Mouse (Mus musculus) neural tube, embryonic 11.5 days (tissue): ENCODE measurements around the gene Pnrc2. TPM values are rescaled to one million over a fixed set of nuclear protein-coding genes. Genes with fewer than 3 reads are reported as not detected.
A peak's percentile ranks its signal among the peaks of the same experiment; 100 is the strongest.

Experiments used
- ATAC-seq: fragments of 200-750 bp; cut with Nextera tagmentation; 2 replicates; pipeline ENCODE4 v1.8.0; 2017; ENCODE audit warnings: moderate number of reproducible peaks, mild to moderate bottlenecking, moderate TSS enrichment, moderate library complexity; ENCODE audit not compliant: insufficient read depth, low FRiP score, low TSS enrichment
- DNase-seq: peaks from one replicate; pipeline ENCODE4 v3.0.0-alpha.2; 2015; ENCODE audit warnings: low spot score
- H3K27ac ChIP-seq: fragments of 300-500 bp; sonication (generic); 2 replicates; pipeline ENCODE4 v1.5.1; 2014; ENCODE audit warnings: low read depth, mild to moderate bottlenecking, low read length
- H3K27me3 ChIP-seq: fragments of 300-500 bp; sonication (generic); 2 replicates; pipeline ENCODE4 v1.6.1; 2014; ENCODE audit warnings: mild to moderate bottlenecking, low read length, mixed read lengths; ENCODE audit not compliant: control insufficient read depth, insufficient read depth
- H3K36me3 ChIP-seq: fragments of 300-500 bp; sonication (generic); 2 replicates; pipeline ENCODE4 v1.6.1; 2014; ENCODE audit warnings: mild to moderate bottlenecking, low read length, moderate library complexity, mixed read lengths; ENCODE audit not compliant: control insufficient read depth, insufficient read depth
- H3K4me1 ChIP-seq: fragments of 300-500 bp; sonication (generic); 2 replicates; pipeline ENCODE4 v1.6.1; 2014; ENCODE audit warnings: low read length, mixed read lengths; ENCODE audit not compliant: control insufficient read depth, insufficient read depth
- H3K4me2 ChIP-seq: fragments of 300-500 bp; sonication (generic); 2 replicates; pipeline ENCODE4 v1.6.1; 2014; ENCODE audit warnings: low read depth, mild to moderate bottlenecking, moderate library complexity
- H3K4me3 ChIP-seq: fragments of 300-500 bp; sonication (generic); 2 replicates; pipeline ENCODE4 v1.5.1; 2014; ENCODE audit warnings: low read depth, low read length
- H3K9ac ChIP-seq: fragments of 300-500 bp; sonication (generic); 2 replicates; pipeline ENCODE4 v1.6.1; 2014; ENCODE audit warnings: mild to moderate bottlenecking, low read length
- H3K9me3 ChIP-seq: fragments of 300-500 bp; sonication (generic); 2 replicates; pipeline ENCODE4 v1.6.1; 2016; ENCODE audit warnings: low read length; ENCODE audit not compliant: control insufficient read depth
- WGBS: fragments of 180-500 bp; shearing (Covaris S2); extraction: QIAGEN DNeasy Blood & Tissue Kit; methylation state at CpG from one replicate; pipeline ENCODE4 v1.1.7; 2014; 5-methylcytosine and 5-hydroxymethylcytosine counted together
- polyA plus RNA-seq: library from polyadenylated mRNA; unstranded; fragments of >200 nt; fragmentation: Nextera tagmentation; extraction: Ambion mirVana; gene quantifications from 2 replicates; pipeline ENCODE4 v1.2.1, GENCODE M21; 2014

Pnrc2 gene
- polyA plus RNA-seq, 1 experiment from 2014 or later = 201 TPM

- DNase-seq = no peak
- H3K9ac ChIP-seq = no peak overlapping the region
- 54% methylated on average over 2 of the region's 2 CpGs for WGBS
These were observed 4.1 kb upstream of the Pnrc2 start for GRCm38 (mm10) chr4:135877742-135878141.

DNA sequence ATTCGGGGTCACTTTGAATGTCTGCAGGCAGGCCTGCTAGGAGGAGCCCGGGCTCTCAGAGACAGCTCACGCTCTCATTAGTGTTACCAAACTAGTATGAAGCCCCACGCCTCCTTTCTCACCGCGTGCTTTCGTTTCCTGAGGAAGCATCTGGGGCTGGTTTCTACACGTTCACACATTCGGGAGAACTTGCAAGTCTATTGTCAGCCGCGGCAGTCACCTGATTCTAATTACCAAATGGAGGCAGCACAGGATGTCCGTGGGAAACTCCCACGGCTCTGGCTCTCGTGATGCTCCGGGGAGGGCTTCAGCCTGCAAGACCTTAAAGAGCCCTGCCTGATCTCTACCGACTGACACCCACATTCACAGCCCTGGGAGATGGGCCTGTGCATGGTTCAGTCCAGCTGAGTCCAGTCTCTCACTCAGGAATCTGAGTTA, 3.0 kb upstream of the Pnrc2 start:
- peaks cover 31% of the 10 kb centered on the region for H3K4me1 ChIP-seq
- H3K27me3 ChIP-seq = no peaks in the 10 kb centered on the region
- no peaks in the 10 kb centered on the region for H3K36me3 ChIP-seq
- H3K4me3 ChIP-seq = no peak overlapping the region
- H3K9ac ChIP-seq = peak overlapping the region; percentile 33
- H3K27ac ChIP-seq = no peak overlapping the region
- DNase-seq (peak; percentile 55), ATAC-seq (no peak)
- H3K4me2 ChIP-seq = peak overlapping the region; percentile 42
- no peaks in the 10 kb centered on the region for H3K9me3 ChIP-seq
- 4% methylated on average over 16 of the region's 16 CpGs for WGBS

More at GRCm38 (mm10) chr4:135877742-135878141, 4.1 kb upstream of the Pnrc2 start:
- Histone ChIP-seq H3K4me2 (no peak overlapping the region), H3K27ac (no peak overlapping the region), H3K4me3 (no peak overlapping the region), H3K9me3 (no peaks in the 10 kb centered on the region), H3K4me1 (peaks cover 24% of the 10 kb centered on the region), H3K36me3 (no peaks in the 10 kb centered on the region), H3K27me3 (no peaks in the 10 kb centered on the region)
- no peak for ATAC-seq

- peak overlapping the region; percentile 33; the same call in 1 of the 2 replicates for H3K9ac ChIP-seq
- peak overlapping the region; percentile 42 for H3K4me2 ChIP-seq
- H3K27ac ChIP-seq = 0 out of 2 replicates have a peak overlapping the region, but pooled peaks have one; percentile 8
- no peaks in the 10 kb centered on the region for H3K27me3 ChIP-seq
- H3K9me3 ChIP-seq = no peaks in the 10 kb centered on the region
- no peak overlapping the region for H3K4me3 ChIP-seq
- H3K4me1 ChIP-seq = peaks cover 34% of the 10 kb centered on the region
- 6% methylated on average over 9 of the region's 9 CpGs for WGBS
- DNase-seq = peak; percentile 42
- no peak for ATAC-seq
- H3K36me3 ChIP-seq = peaks cover 2% of the 10 kb centered on the region; the same call in 1 of the 2 replicates
These were observed 2.4 kb upstream of the Pnrc2 start for GRCm38 (mm10) chr4:135875991-135876582.

GRCm38 (mm10) chr4:135875546-135875945, 1.9 kb upstream of the Pnrc2 start:
- Histone ChIP-seq H3K4me3 (no peak overlapping the region), H3K27me3 (no peaks in the 10 kb centered on the region), H3K9ac (no peak overlapping the region), H3K9me3 (no peaks in the 10 kb centered on the region), H3K4me1 (peaks cover 39% of the 10 kb centered on the region), H3K27ac (no peak overlapping the region), H3K36me3 (peaks cover 2% of the 10 kb centered on the region; the same call in 1 of the 2 replicates), H3K4me2 (no peak overlapping the region)
- no peak for ATAC-seq
- DNase-seq = no peak
- 35% methylated on average over 7 of the region's 7 CpGs for WGBS

GRCm38 (mm10) chr4:135874564-135875535, 1.2 kb upstream of the Pnrc2 start:
- ATAC-seq (no peak), DNase-seq (no peak)
- Histone ChIP-seq H3K9ac (peak overlapping the region; percentile 69), H3K27ac (peak overlapping the region; percentile 99), H3K9me3 (no peaks in the 10 kb centered on the region), H3K27me3 (no peaks in the 10 kb centered on the region), H3K4me2 (peak overlapping the region; percentile 88; the same call in 1 of the 2 replicates), H3K4me1 (peaks cover 41% of the 10 kb centered on the region), H3K36me3 (peaks cover 2% of the 10 kb centered on the region; the same call in 1 of the 2 replicates), H3K4me3 (no peak overlapping the region)
- WGBS = 84% methylated on average over 10 of the region's 10 CpGs

DNA sequence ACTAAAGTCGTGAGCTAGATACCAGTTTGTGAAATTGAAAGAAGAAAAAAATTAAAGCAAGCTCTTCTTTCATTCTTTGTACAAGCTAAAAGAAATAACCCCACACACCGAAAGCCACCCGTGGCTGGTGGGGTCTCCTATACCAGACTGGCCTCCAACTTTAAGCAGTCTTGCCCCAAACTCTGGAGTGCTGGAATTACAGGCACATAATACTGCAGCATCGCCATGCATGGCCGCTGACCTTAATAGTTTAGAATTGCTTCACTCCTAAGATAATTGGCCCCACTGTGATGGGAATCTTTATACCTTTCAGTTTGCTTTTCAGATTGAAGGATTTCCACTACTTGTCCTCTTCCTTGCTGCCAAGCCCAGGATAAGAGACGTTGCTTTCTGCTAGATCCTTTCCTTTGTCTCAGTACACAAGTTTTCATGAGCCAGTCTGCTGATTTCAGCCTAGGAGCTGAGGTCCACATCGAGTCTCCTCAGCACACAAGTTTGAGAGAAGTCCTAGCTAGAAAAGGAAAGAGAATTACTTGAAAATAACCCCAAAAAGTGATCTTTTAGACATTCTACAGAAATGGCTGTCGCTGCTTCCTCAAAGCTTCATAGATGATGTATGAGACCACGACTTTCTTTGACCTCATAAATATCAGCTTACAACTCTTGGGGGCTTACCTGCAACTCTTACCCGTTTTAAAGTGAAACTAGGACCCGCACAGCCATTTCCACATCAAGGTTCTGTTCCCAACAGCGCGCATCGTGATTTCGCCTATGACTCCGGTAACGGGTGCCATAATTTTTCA, 860 bp downstream of the Pnrc2 start:
- ATAC-seq (no peak), DNase-seq (no peak)
- 13% methylated on average over 17 of the region's 17 CpGs for WGBS
- Histone ChIP-seq H3K27me3 (no peaks in the 10 kb centered on the region), H3K36me3 (peaks cover 2% of the 10 kb centered on the region; the same call in 1 of the 2 replicates), H3K4me3 (peak overlapping the region; percentile 84), H3K9me3 (no peaks in the 10 kb centered on the region), H3K4me2 (peak overlapping the region; percentile 88), H3K4me1 (peaks cover 41% of the 10 kb centered on the region), H3K9ac (peak overlapping the region; percentile 98), H3K27ac (peak overlapping the region; percentile 99)

GRCm38 (mm10) chr4:135872015-135872414, 1.6 kb downstream of the Pnrc2 start:
- DNase-seq = no peak
- H3K9ac ChIP-seq = peak overlapping the region; percentile 11; the same call in 1 of the 2 replicates
- H3K36me3 ChIP-seq = peaks cover 2% of the 10 kb centered on the region; the same call in 1 of the 2 replicates
- WGBS = 62% methylated on average over 3 of the region's 3 CpGs
- H3K4me3 ChIP-seq = peak overlapping the region; percentile 84
- no peak overlapping the region for H3K27ac ChIP-seq
- H3K27me3 ChIP-seq = no peaks in the 10 kb centered on the region
- ATAC-seq = no peak
- no peaks in the 10 kb centered on the region for H3K9me3 ChIP-seq
- H3K4me1 ChIP-seq = peaks cover 40% of the 10 kb centered on the region
- peak overlapping the region; percentile 88 for H3K4me2 ChIP-seq
